Mouse (Mus musculus) heart, adult 2 months (tissue): ENCODE measurements around the gene Agpat2. TPM values are rescaled to one million over a fixed set of nuclear protein-coding genes. Genes with fewer than 3 reads are reported as not detected.

ENCODE experiments used
- DNase-seq, 2 experiments: peaks; one replicate each; pipeline ENCODE4 v3.0.0; 2021
- H3K27ac ChIP-seq: fragments of 200-600 bp; 2 replicates; pipeline ENCODE4 v1.8.1; 2022
- H3K27me3 ChIP-seq: fragments of 200-500 bp; 2 replicates; pipeline ENCODE4 v1.6.1; 2012; ENCODE audit warnings: mild to moderate bottlenecking, low read length, inconsistent platforms, mixed read lengths; ENCODE audit not compliant: control insufficient read depth, insufficient read depth
- H3K36me3 ChIP-seq: fragments of 200-500 bp; 2 replicates; pipeline ENCODE4 v1.6.1; 2012; ENCODE audit warnings: low read length, inconsistent platforms; ENCODE audit not compliant: control insufficient read depth, insufficient read depth
- H3K4me1 ChIP-seq: fragments of 200-500 bp; 2 replicates; pipeline ENCODE4 v1.6.1; 2011; ENCODE audit warnings: low read length; ENCODE audit not compliant: control insufficient read depth, insufficient read depth
- H3K4me3 ChIP-seq: fragments of 200-600 bp; 2 replicates; pipeline ENCODE4 v1.8.1; 2022
- H3K79me2 ChIP-seq: fragments of 200-500 bp; replicated peaks from 2 replicates; pipeline ENCODE4 v1.6.1; 2012; ENCODE audit warnings: mild to moderate bottlenecking, inconsistent platforms, low read length, moderate library complexity, mixed read lengths; ENCODE audit not compliant: control insufficient read depth, insufficient read depth
- H3K9ac ChIP-seq: fragments of 200-500 bp; 2 replicates; pipeline ENCODE4 v1.6.1; 2012; ENCODE audit warnings: low read depth, mild to moderate bottlenecking, control low read depth, inconsistent platforms, low read length, mixed read lengths
- CTCF ChIP-seq: fragments of 200-600 bp; IDR thresholded peaks from 2 replicates; pipeline ENCODE4 v1.8.1; 2022; ENCODE audit warnings: antibody characterized with exemption, mild to moderate bottlenecking, moderate library complexity
- EP300 ChIP-seq: fragments of 200-500 bp; IDR thresholded peaks from 2 replicates; pipeline ENCODE4 v1.6.1; 2011; ENCODE audit warnings: low read depth, low read length, control low read depth; ENCODE audit not compliant: insufficient read depth
- POLR2A ChIP-seq: fragments of 200-500 bp; IDR thresholded peaks from 2 replicates; pipeline ENCODE4 v1.6.1; 2011; ENCODE audit warnings: mild to moderate bottlenecking, low read depth, low read length, control low read depth; ENCODE audit not compliant: insufficient read depth
- WGBS: fragments of 180-500 bp; shearing (Covaris S2); methylation state at CpG from one replicate; pipeline ENCODE4 v1.1.7; 2018; 5-methylcytosine and 5-hydroxymethylcytosine counted together
- intact Hi-C: fragments of 180-260 bp; cut with DNase I; formaldehyde crosslinking; loops from one replicate; pipeline ENCODE4 v1.15.1; 2025
- polyA plus RNA-seq: library from polyadenylated mRNA; depleted of rRNA; stranded (reverse); fragments of >200 nt; gene quantifications from 2 replicates; pipeline ENCODE4 v1.2.3, GENCODE M21; 2012
- total RNA-seq, 2 experiments: library from RNA; stranded (reverse); gene quantifications; 2 replicates each; pipeline ENCODE4 v1.2.3; 2021

Gene Agpat2
- total and polyA plus RNA-seq, 3 experiments: 52.8 to 142 (median 59.2) TPM

GRCm38 (mm10) chr2:26610526-26610925 is 6.3 kb upstream of the Agpat2 start:
- TF ChIP-seq CTCF: no peak
- TF ChIP-seq POLR2A: no peak
- TF ChIP-seq EP300: no peak
- Histone ChIP-seq H3K4me3 (peak overlapping the region; percentile 21), H3K79me2 (no peaks in the 10 kb centered on the region), H3K27me3 (no peaks in the 10 kb centered on the region), H3K36me3 (no peaks in the 10 kb centered on the region), H3K9ac (no peak overlapping the region; the same call in 1 of the 2 replicates), H3K4me1 (peaks cover 4% of the 10 kb centered on the region), H3K27ac (peak overlapping the region; percentile 86)
- 73% methylated on average over 3 of the region's 3 CpGs for WGBS
- intact Hi-C loops: no loop called here
- no peak for DNase-seq

GRCm38 (mm10) chr2:26609261-26609661 is 5.0 kb upstream of the Agpat2 start:
- Histone ChIP-seq H3K36me3 (no peaks in the 10 kb centered on the region), H3K27ac (peak overlapping the region; percentile 86), H3K4me1 (peaks cover 4% of the 10 kb centered on the region), H3K4me3 (no peak overlapping the region), H3K27me3 (no peaks in the 10 kb centered on the region), H3K79me2 (no peaks in the 10 kb centered on the region), H3K9ac (no peak overlapping the region)
- TF ChIP-seq EP300: peak; percentile 90
- TF ChIP-seq POLR2A: no peak; the same call in none of the 2 replicates
- peak; percentile 49 to 83 for DNase-seq
- intact Hi-C loops: no loop called here

- intact Hi-C loops: no loop called here
- H3K4me3 ChIP-seq: no peak overlapping the region
- no peak overlapping the region for H3K9ac ChIP-seq
- H3K79me2 ChIP-seq: no peaks in the 10 kb centered on the region
- peak overlapping the region; percentile 83 for H3K27ac ChIP-seq
- no peak for DNase-seq
- peaks cover 4% of the 10 kb centered on the region for H3K4me1 ChIP-seq
- H3K27me3 ChIP-seq: no peaks in the 10 kb centered on the region
- no peak for TF ChIP-seq CTCF
- TF ChIP-seq EP300: no peak
- TF ChIP-seq POLR2A: no peak
- no peaks in the 10 kb centered on the region for H3K36me3 ChIP-seq
Observed at GRCm38 (mm10) chr2:26608781-26609180, 4.6 kb upstream of the Agpat2 start.

- 24% methylated on average over 6 of the region's 6 CpGs for WGBS
- Histone ChIP-seq H3K36me3 (no peaks in the 10 kb centered on the region), H3K4me3 (no peak overlapping the region; the same call in 1 of the 2 replicates), H3K27ac (peak overlapping the region; percentile 83), H3K79me2 (no peaks in the 10 kb centered on the region), H3K4me1 (peaks cover 7% of the 10 kb centered on the region), H3K27me3 (no peaks in the 10 kb centered on the region), H3K9ac (peak overlapping the region; percentile 5; the same call in 1 of the 2 replicates)
- intact Hi-C loops: no loop called here
- DNase-seq: peak; percentile 70 to 83
- peak; percentile 93 for TF ChIP-seq EP300
- no peak for TF ChIP-seq CTCF
- TF ChIP-seq POLR2A: 0 out of 2 replicates have a peak, but pooled peaks have one; percentile 39
Observed at GRCm38 (mm10) chr2:26607056-26607910, 3.1 kb upstream of the Agpat2 start.

- Histone ChIP-seq H3K27ac (peak overlapping the region; percentile 83), H3K27me3 (no peaks in the 10 kb centered on the region), H3K36me3 (no peaks in the 10 kb centered on the region), H3K4me3 (no peak overlapping the region), H3K79me2 (no peaks in the 10 kb centered on the region), H3K4me1 (peaks cover 6% of the 10 kb centered on the region), H3K9ac (no peak overlapping the region)
- TF ChIP-seq EP300: no peak
- TF ChIP-seq POLR2A: no peak
- TF ChIP-seq CTCF: no peak
- intact Hi-C loops: no loop called here
- WGBS: 66% methylated on average over 3 of the region's 3 CpGs
- DNase-seq: no peak
Observed at GRCm38 (mm10) chr2:26606579-26606978, 2.4 kb upstream of the Agpat2 start.

GRCm38 (mm10) chr2:26605331-26605730 is 1.1 kb upstream of the Agpat2 start:
- Histone ChIP-seq H3K36me3 (no peaks in the 10 kb centered on the region), H3K27ac (no peak overlapping the region), H3K79me2 (no peaks in the 10 kb centered on the region), H3K9ac (no peak overlapping the region), H3K27me3 (no peaks in the 10 kb centered on the region), H3K4me3 (no peak overlapping the region), H3K4me1 (peaks cover 4% of the 10 kb centered on the region)
- intact Hi-C loops: no loop called here
- peak in 1 of 2 experiments; percentile 15 for DNase-seq
- WGBS: 86% methylated on average over 8 of the region's 8 CpGs
- TF ChIP-seq CTCF (peak; percentile 21; the same call in 1 of the 2 replicates), POLR2A (no peak)
